In genomic region chr4:130312526-130312925, GRCm38 (mm10) we compare ENCODE assay signal across 28 mouse cellular contexts. TPM values are rescaled to one million over a fixed set of nuclear protein-coding genes. Genes with fewer than 3 reads are reported as not detected.
DNase-seq lines count a peak whose midpoint lies in the region; ATAC-seq lines count a peak whose summit lies in the region.
"Had no signal": no experiment of that assay in that cellular context is flagged by ENCODE, and none has a peak within 500 bp of the region (broad histone marks: within the 10 kb centered on the region; RNA-seq: fewer than 3 reads in every experiment).

No protein-coding gene starts in this region.

- H3K4me3 ChIP-seq in forebrain, embryonic 15.5 days, result no peak overlapping the region
- H3K4me3 ChIP-seq in forebrain, embryonic 12.5 days (replicated peaks), result no peak overlapping the region
- H3K4me3 ChIP-seq: intestine, embryonic 15.5 days; kidney, embryonic 15.5 days; left cerebral cortex, adult 2 months; limb, embryonic 12.5 days; liver, embryonic 13.5 days; midbrain, embryonic 15.5 days; myocyte had no signal

- H3K4me1 ChIP-seq in forebrain, embryonic 15.5 days, result peaks cover 17% of the 10 kb centered on the region
- H3K4me1 ChIP-seq in forebrain, embryonic 12.5 days, result peaks cover 18% of the 10 kb centered on the region

- no peak overlapping the region for H3K4me2 ChIP-seq in forebrain, embryonic 15.5 days (replicated peaks)
- no peak overlapping the region for H3K4me2 ChIP-seq in forebrain, embryonic 12.5 days
- H3K4me2 ChIP-seq: hindbrain, embryonic 14.5 days; intestine, embryonic 15.5 days; kidney, embryonic 15.5 days; limb, embryonic 12.5 days; liver, embryonic 13.5 days; lung, embryonic 14.5 days; midbrain, embryonic 15.5 days had no signal

- WGBS in forebrain, embryonic 15.5 days, result 94% methylated on average over 3 of the region's 3 CpGs
- WGBS in forebrain, embryonic 12.5 days, result 94% methylated on average over 3 of the region's 3 CpGs

- H3K27ac ChIP-seq in forebrain, embryonic 15.5 days (replicated peaks), result no peak overlapping the region
- H3K27ac ChIP-seq in forebrain, embryonic 12.5 days, result no peak overlapping the region
- H3K27ac ChIP-seq: hindbrain, embryonic 14.5 days; intestine, embryonic 15.5 days; kidney, embryonic 15.5 days; left cerebral cortex, adult 2 months; limb, embryonic 12.5 days; liver, embryonic 13.5 days; midbrain, embryonic 15.5 days; stomach, postnatal 0 days had no signal

- DNase-seq in gastrocnemius, postnatal 25 days, result peak; percentile 47
- no peak for DNase-seq in gastrocnemius, postnatal 36 days
- peak; percentile 36 for DNase-seq in ovary, postnatal 36 days (ENCODE audit: low spot score)
- DNase-seq in ovary, postnatal 14 days (ENCODE audit: low spot score), result no peak
- DNase-seq in heart, postnatal 10 days, result peak; percentile 81 to 85
- DNase-seq: cerebellum, adult 18-20 months; kidney, postnatal 4 days; layer of hippocampus, adult 9-11 months; liver, embryonic 13.5 days; lung, embryonic 14.5 days; lung, postnatal 36 days; retina, postnatal 1 day had no signal

- intact Hi-C loops in gastrocnemius, postnatal 36 days (cut with DNase I), result no loop called here
- intact Hi-C loops in heart, postnatal 10 days (cut with DNase I), result no loop called here

- H3K27me3 ChIP-seq in forebrain, embryonic 15.5 days, result peaks cover 8% of the 10 kb centered on the region; the same call in 1 of the 2 replicates
- peaks cover 31% of the 10 kb centered on the region for H3K27me3 ChIP-seq in forebrain, embryonic 12.5 days

- no peaks in the 10 kb centered on the region for H3K9me3 ChIP-seq in forebrain, embryonic 15.5 days
- H3K9me3 ChIP-seq in forebrain, embryonic 12.5 days, result no peaks in the 10 kb centered on the region
- H3K9me3 ChIP-seq: intestine, embryonic 15.5 days; kidney, embryonic 15.5 days; limb, embryonic 12.5 days; liver, embryonic 13.5 days; midbrain, embryonic 15.5 days had no signal

- H3K36me3 ChIP-seq in forebrain, embryonic 15.5 days, result peaks cover 17% of the 10 kb centered on the region
- H3K36me3 ChIP-seq in forebrain, embryonic 12.5 days (replicated peaks), result peaks cover 33% of the 10 kb centered on the region

- no peak overlapping the region for H3K9ac ChIP-seq in forebrain, embryonic 15.5 days (replicated peaks)
- no peak overlapping the region for H3K9ac ChIP-seq in forebrain, embryonic 12.5 days
- H3K9ac ChIP-seq: hindbrain, embryonic 14.5 days; intestine, embryonic 15.5 days; kidney, embryonic 15.5 days; limb, embryonic 12.5 days; liver, embryonic 13.5 days; lung, embryonic 14.5 days; midbrain, embryonic 15.5 days had no signal

- no peak for ATAC-seq in forebrain, embryonic 15.5 days (replicated peaks)
- ATAC-seq in forebrain, embryonic 12.5 days (ENCODE audit: low FRiP score), result no peak
- ATAC-seq: intestine, embryonic 15.5 days; midbrain, embryonic 15.5 days had no signal

RNA-seq across cellular contexts. Expression of gene Gm10570, which starts 4.1 kb away (rescaled TPM):
- not detected for total RNA-seq in gastrocnemius, postnatal 25 days (2021)
- under 1 TPM in 1 of 2 experiments, not detected in 1; 0.77 TPM for total RNA-seq in gastrocnemius, postnatal 36 days (2021)
- total RNA-seq in heart, postnatal 10 days (2021), result 1 to 10 TPM in 1 of 2 experiments, not detected in 1; 1.1 TPM
- polyA plus RNA-seq in forebrain, embryonic 15.5 days (2015; fragmentation: Nextera tagmentation; extraction: Ambion mirVana), result 0.55 and 1.1 TPM in 2 replicates
- polyA plus RNA-seq in forebrain, embryonic 12.5 days (2016; fragmentation: Nextera tagmentation; extraction: Ambion mirVana), result not detected in 2 replicates
- total RNA-seq: adrenal gland, adult 18-20 months; granulocyte monocyte progenitor cell, adult 5-6 weeks; megakaryocyte-erythroid progenitor cell, adult 5-6 weeks had no signal
- polyA plus RNA-seq: C2C12; forebrain, embryonic 11.5 days; hindbrain, embryonic 14.5 days; intestine, embryonic 15.5 days; limb, embryonic 12.5 days; liver, embryonic 13.5 days; lung, embryonic 14.5 days; stomach, postnatal 0 days; thymus, postnatal 0 days had no signal

RNA-seq across cellular contexts. Expression of gene Fabp3, which starts 4.1 kb away (rescaled TPM):
- 1,000 to 10,000 TPM in 1 of 2 experiments, 100 to 1,000 TPM in 1; 646 to 1,026 TPM for total RNA-seq in gastrocnemius, postnatal 25 days (2021)
- total RNA-seq in gastrocnemius, postnatal 36 days (2021), result 100 to 1,000 TPM; 839 to 956 TPM
- total RNA-seq in heart, postnatal 10 days (2021), result 1,000 to 10,000 TPM; 7,205 to 8,003 TPM
- polyA plus RNA-seq in forebrain, embryonic 15.5 days (2015; fragmentation: Nextera tagmentation; extraction: Ambion mirVana), result 95.6 and 102 TPM in 2 replicates
- 18.8 and 22.3 TPM in 2 replicates for polyA plus RNA-seq in forebrain, embryonic 12.5 days (2016; fragmentation: Nextera tagmentation; extraction: Ambion mirVana)
- total RNA-seq: granulocyte monocyte progenitor cell, adult 5-6 weeks; megakaryocyte-erythroid progenitor cell, adult 5-6 weeks had no signal

RNA-seq across cellular contexts. Expression of gene Serinc2, which starts 33.5 kb away (rescaled TPM):
- 10 to 100 TPM; 52.0 to 64.1 TPM for total RNA-seq in gastrocnemius, postnatal 25 days (2021)
- 10 to 100 TPM; 55.4 to 76.6 TPM for total RNA-seq in gastrocnemius, postnatal 36 days (2021)
- total RNA-seq in heart, postnatal 10 days (2021), result 1 to 10 TPM; 3.0 to 3.1 TPM
- polyA plus RNA-seq in forebrain, embryonic 15.5 days (2015; fragmentation: Nextera tagmentation; extraction: Ambion mirVana), result 87.4 and 97.3 TPM in 2 replicates
- polyA plus RNA-seq in forebrain, embryonic 12.5 days (2016; fragmentation: Nextera tagmentation; extraction: Ambion mirVana), result 88.9 and 95.5 TPM in 2 replicates
- total RNA-seq: granulocyte monocyte progenitor cell, adult 5-6 weeks; megakaryocyte-erythroid progenitor cell, adult 5-6 weeks had no signal

RNA-seq across cellular contexts. Expression of gene Zcchc17, which starts 47.2 kb away (rescaled TPM):
- total RNA-seq in gastrocnemius, postnatal 25 days (2021), result 10 to 100 TPM; 36.1 to 37.7 TPM
- 10 to 100 TPM; 38.5 to 41.7 TPM for total RNA-seq in gastrocnemius, postnatal 36 days (2021)
- 10 to 100 TPM; 24.6 to 25.4 TPM for total RNA-seq in heart, postnatal 10 days (2021)
- polyA plus RNA-seq in forebrain, embryonic 15.5 days (2015; fragmentation: Nextera tagmentation; extraction: Ambion mirVana), result 84.3 and 85.0 TPM in 2 replicates
- polyA plus RNA-seq in forebrain, embryonic 12.5 days (2016; fragmentation: Nextera tagmentation; extraction: Ambion mirVana), result 74.2 and 78.4 TPM in 2 replicates

RNA-seq across cellular contexts. Expression of gene Snrnp40, which starts 47.4 kb away (rescaled TPM):
- 10 to 100 TPM; 10.9 to 11.2 TPM for total RNA-seq in gastrocnemius, postnatal 25 days (2021)
- total RNA-seq in gastrocnemius, postnatal 36 days (2021), result 10 to 100 TPM; 10.6 to 13.8 TPM
- 10 to 100 TPM; 26.1 to 29.9 TPM for total RNA-seq in heart, postnatal 10 days (2021)
- 135 and 148 TPM in 2 replicates for polyA plus RNA-seq in forebrain, embryonic 15.5 days (2015; fragmentation: Nextera tagmentation; extraction: Ambion mirVana)
- 196 and 203 TPM in 2 replicates for polyA plus RNA-seq in forebrain, embryonic 12.5 days (2016; fragmentation: Nextera tagmentation; extraction: Ambion mirVana)

Comparison
In these comparisons a context has a peak if more than half of its experiments do, and no peak if none do; other contexts are left out.
1. DNase-seq: peak in gastrocnemius, postnatal 25 days (single experiment), ovary, postnatal 36 days (single experiment) and heart, postnatal 10 days (2 of 2); none in gastrocnemius, postnatal 36 days (0 of 2) and ovary, postnatal 14 days (single experiment).
2. RNA of gene Fabp3, which starts 4.1 kb away (total RNA-seq): 7,205 to 8,003 TPM in heart, postnatal 10 days; 646 to 1,026 TPM in gastrocnemius, postnatal 25 days and 839 to 956 TPM in gastrocnemius, postnatal 36 days; every median in the first group is over 4 times any median in the second.
3. RNA of gene Serinc2, which starts 33.5 kb away (total RNA-seq): 55.4 to 76.6 TPM in gastrocnemius, postnatal 36 days and 52.0 to 64.1 TPM in gastrocnemius, postnatal 25 days; 3.0 to 3.1 TPM in heart, postnatal 10 days; every median in the first group is over 10 times any median in the second.